Mouse (Mus musculus) forebrain, embryonic 13.5 days (tissue): ENCODE data around the gene Nsun3. TPM values are rescaled to one million over a fixed set of nuclear protein-coding genes. Genes with fewer than 3 reads are reported as not detected.

Experiments
- ATAC-seq: fragments of 200-750 bp; cut with Nextera tagmentation; 2 replicates; pipeline ENCODE4 v1.8.0; 2017
- H3K27ac ChIP-seq: fragments of 300-500 bp; sonication (generic); 2 replicates; pipeline ENCODE4 v1.5.1; 2015; ENCODE audit warnings: inconsistent platforms, mild to moderate bottlenecking, moderate library complexity
- H3K27me3 ChIP-seq: fragments of 300-500 bp; sonication (generic); 2 replicates; pipeline ENCODE4 v1.6.1; 2015; ENCODE audit warnings: mild to moderate bottlenecking, inconsistent platforms
- H3K36me3 ChIP-seq: fragments of 300-500 bp; sonication (generic); 2 replicates; pipeline ENCODE4 v1.6.1; 2015; ENCODE audit warnings: mild to moderate bottlenecking, inconsistent platforms; ENCODE audit not compliant: poor library complexity, severe bottlenecking
- H3K4me1 ChIP-seq: fragments of 300-500 bp; sonication (generic); 2 replicates; pipeline ENCODE4 v1.6.1; 2015; ENCODE audit warnings: inconsistent platforms
- H3K4me2 ChIP-seq: fragments of 300-500 bp; sonication (generic); 2 replicates; pipeline ENCODE4 v1.6.1; 2015; ENCODE audit warnings: inconsistent platforms, mild to moderate bottlenecking, moderate library complexity
- H3K4me3 ChIP-seq: fragments of 300-500 bp; sonication (generic); 2 replicates; pipeline ENCODE4 v1.5.1; 2015; ENCODE audit warnings: mild to moderate bottlenecking, inconsistent platforms
- H3K9ac ChIP-seq: fragments of 300-500 bp; sonication (generic); 2 replicates; pipeline ENCODE4 v1.6.1; 2015; ENCODE audit warnings: mild to moderate bottlenecking, inconsistent platforms
- H3K9me3 ChIP-seq: fragments of 300-500 bp; sonication (generic); replicated peaks from 2 replicates; pipeline ENCODE4 v1.6.1; 2016; ENCODE audit warnings: inconsistent platforms
- WGBS: fragments of 180-500 bp; shearing (Covaris S2); methylation state at CpG from one replicate; pipeline ENCODE4 v1.1.7; 2015; 5-methylcytosine and 5-hydroxymethylcytosine counted together
- polyA plus RNA-seq: library from polyadenylated mRNA; unstranded; fragments of >200 nt; fragmentation: Nextera tagmentation; extraction: Ambion mirVana; gene quantifications from 2 replicates; pipeline ENCODE4 v1.2.1, GENCODE M21; 2015

The Nsun3 gene
- 10.4 and 10.8 TPM in 2 replicates for polyA plus RNA-seq

DNA sequence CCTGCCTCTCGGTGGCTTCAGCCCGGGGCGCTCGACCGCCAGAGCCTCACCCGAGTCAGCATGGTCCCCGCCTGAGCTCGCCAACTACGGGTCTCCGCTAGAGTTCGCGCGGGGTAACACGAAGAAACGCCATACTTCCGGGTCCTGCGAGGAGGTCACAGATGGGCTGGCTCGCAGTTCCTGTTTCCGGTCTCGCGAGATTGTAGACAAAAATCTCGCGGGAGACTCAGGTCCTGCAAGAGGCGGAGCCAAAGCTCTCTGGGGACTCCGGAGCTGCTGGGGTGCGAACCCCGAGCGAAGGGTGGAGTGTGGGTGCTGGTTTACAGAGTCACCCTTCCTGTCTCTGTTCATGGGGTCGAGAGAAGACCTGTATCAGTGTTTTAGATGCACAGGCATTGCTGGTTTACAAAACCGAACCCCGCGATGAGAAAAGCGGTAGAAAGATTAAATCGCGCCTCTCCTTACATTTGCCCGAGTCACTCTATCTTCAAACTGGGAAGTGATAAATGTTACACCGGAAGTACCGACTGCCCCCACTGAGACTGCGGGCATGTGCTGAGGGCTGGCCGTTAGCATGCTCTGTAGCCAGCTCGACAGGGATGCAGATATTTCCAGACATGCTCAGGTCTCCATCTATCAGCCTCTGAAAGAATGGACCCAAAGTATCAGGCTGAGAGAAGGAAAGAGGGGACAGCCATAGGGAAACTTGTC lies at the start of gene Nsun3:
TSS of gene Nsun3 (minus strand) at position 198 of the 711 bp plus-strand sequence.
- 2% methylated on average over 41 of the region's 41 CpGs for WGBS
- Histone ChIP-seq H3K4me3 (peak within 1 kb of the TSS; percentile 70), H3K9ac (peak within 1 kb of the TSS; percentile 79), H3K4me1 (peaks cover 29% of the 10 kb centered on the region), H3K36me3 (no peaks in the 10 kb centered on the region), H3K9me3 (no peaks in the 10 kb centered on the region), H3K27ac (peak within 1 kb of the TSS; percentile 74), H3K27me3 (no peaks in the 10 kb centered on the region), H3K4me2 (peak within 1 kb of the TSS; percentile 62)
- ATAC-seq = peak; percentile 98

GRCm38 (mm10) chr16:62834016-62834735 lies 47.6 kb upstream of the Nsun3 start:
- H3K4me1 ChIP-seq = no peaks in the 10 kb centered on the region
- no peak overlapping the region for H3K9ac ChIP-seq
- 62% methylated on average over 3 of the region's 3 CpGs for WGBS
- H3K9me3 ChIP-seq = no peaks in the 10 kb centered on the region
- H3K36me3 ChIP-seq = no peaks in the 10 kb centered on the region
- no peaks in the 10 kb centered on the region for H3K27me3 ChIP-seq
- H3K4me2 ChIP-seq = no peak overlapping the region
- no peak overlapping the region for H3K27ac ChIP-seq
- H3K4me3 ChIP-seq = no peak overlapping the region
- no peak for ATAC-seq

DNA sequence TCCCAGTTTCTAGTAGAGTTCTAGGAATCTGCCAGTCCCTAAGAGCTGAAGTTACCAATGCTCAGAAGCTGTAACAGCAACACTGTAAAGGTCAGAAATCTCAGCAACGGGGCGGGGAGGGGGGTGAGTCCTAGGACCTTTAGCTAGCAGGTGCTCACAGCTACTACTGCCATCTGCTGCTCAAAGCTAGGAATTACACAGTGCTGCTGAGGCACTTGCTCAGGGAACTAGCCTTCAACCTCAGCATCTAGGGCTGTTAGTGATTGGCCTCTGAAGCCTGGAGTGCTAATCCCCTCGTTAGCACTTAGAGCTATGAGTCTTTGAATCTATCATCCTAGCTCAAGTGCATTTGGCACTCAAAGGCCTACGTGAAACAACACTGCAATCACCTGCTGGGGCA lies 45.9 kb upstream of the Nsun3 start:
- no peaks in the 10 kb centered on the region for H3K36me3 ChIP-seq
- no peaks in the 10 kb centered on the region for H3K4me1 ChIP-seq
- H3K27me3 ChIP-seq = no peaks in the 10 kb centered on the region
- H3K9ac ChIP-seq = no peak overlapping the region
- no peak overlapping the region for H3K27ac ChIP-seq
- peak; percentile 16; the same call in 1 of the 2 replicates for ATAC-seq
- H3K9me3 ChIP-seq = no peaks in the 10 kb centered on the region
- no peak overlapping the region for H3K4me2 ChIP-seq
- 16% methylated on average over 4 of the region's 4 CpGs for WGBS
- no peak overlapping the region for H3K4me3 ChIP-seq

DNA sequence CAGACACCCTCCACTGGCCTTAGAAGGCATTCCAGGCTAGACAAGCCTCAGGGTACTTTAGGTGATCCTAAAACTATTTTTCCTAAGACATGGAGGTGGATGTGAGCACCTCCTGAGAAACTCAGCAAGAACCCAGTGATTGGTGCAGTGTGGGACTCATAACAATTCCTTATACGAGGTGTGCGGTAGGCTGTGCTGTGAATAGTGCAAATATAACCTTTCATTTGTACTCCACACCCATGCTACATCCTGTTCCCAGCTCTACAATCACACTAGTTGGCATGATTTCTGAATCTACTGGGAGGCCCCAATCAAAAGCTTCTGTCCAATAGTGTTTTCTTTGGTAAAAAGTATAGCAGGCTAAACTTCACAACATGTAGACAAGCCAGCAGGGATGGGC lies 45.4 kb upstream of the Nsun3 start:
- Histone ChIP-seq H3K4me3 (no peak overlapping the region), H3K27ac (no peak overlapping the region), H3K4me1 (no peaks in the 10 kb centered on the region), H3K9me3 (no peaks in the 10 kb centered on the region), H3K36me3 (no peaks in the 10 kb centered on the region), H3K4me2 (no peak overlapping the region), H3K27me3 (no peaks in the 10 kb centered on the region), H3K9ac (no peak overlapping the region)
- ATAC-seq = no peak
- 88% methylated on average over 2 of the region's 2 CpGs for WGBS

- no peak overlapping the region for H3K4me2 ChIP-seq
- WGBS = 80% methylated on average over 12 of the region's 12 CpGs
- no peak overlapping the region for H3K9ac ChIP-seq
- no peaks in the 10 kb centered on the region for H3K9me3 ChIP-seq
- no peaks in the 10 kb centered on the region for H3K36me3 ChIP-seq
- H3K27me3 ChIP-seq = no peaks in the 10 kb centered on the region
- no peak overlapping the region for H3K27ac ChIP-seq
- H3K4me1 ChIP-seq = no peaks in the 10 kb centered on the region
- no peak overlapping the region for H3K4me3 ChIP-seq
- peak; percentile 70 for ATAC-seq
These were observed 39.8 kb upstream of the Nsun3 start for GRCm38 (mm10) chr16:62826156-62827001.

DNA sequence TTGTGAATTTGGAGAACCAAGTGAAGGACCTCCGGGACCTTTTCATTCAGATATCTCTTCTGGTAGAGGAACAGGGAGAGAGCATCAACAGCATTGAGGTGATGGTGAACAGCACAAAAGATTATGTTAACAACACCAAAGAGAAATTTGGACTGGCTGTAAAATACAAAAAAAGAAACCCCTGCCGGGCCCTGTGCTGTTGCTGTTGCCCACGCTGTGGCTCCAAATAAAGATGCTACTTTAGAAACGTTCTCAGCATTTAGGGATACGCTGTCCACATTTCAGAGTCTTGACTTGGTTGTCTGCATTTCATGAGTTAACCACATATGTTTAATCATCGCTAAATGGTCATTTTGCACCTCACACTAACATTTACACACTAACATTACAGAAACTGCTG lies 35.9 kb upstream of the Nsun3 start:
- H3K4me1 ChIP-seq = no peaks in the 10 kb centered on the region
- no peaks in the 10 kb centered on the region for H3K9me3 ChIP-seq
- ATAC-seq = no peak
- H3K9ac ChIP-seq = no peak overlapping the region
- H3K4me2 ChIP-seq = no peak overlapping the region
- no peaks in the 10 kb centered on the region for H3K27me3 ChIP-seq
- H3K36me3 ChIP-seq = no peaks in the 10 kb centered on the region
- WGBS = 94% methylated on average over 6 of the region's 6 CpGs
- no peak overlapping the region for H3K27ac ChIP-seq
- no peak overlapping the region for H3K4me3 ChIP-seq

GRCm38 (mm10) chr16:62814491-62814890 lies 27.9 kb upstream of the Nsun3 start, which contains the start of gene Stx19:
Gene Stx19 (plus strand): TSS chr16:62814676.
- no peak within 1 kb of the TSS for H3K4me3 ChIP-seq
- H3K27me3 ChIP-seq = no peaks in the 10 kb centered on the region
- no peaks in the 10 kb centered on the region for H3K9me3 ChIP-seq
- 87% methylated on average over 5 of the region's 5 CpGs for WGBS
- H3K4me1 ChIP-seq = no peaks in the 10 kb centered on the region
- ATAC-seq = no peak
- H3K9ac ChIP-seq = no peak within 1 kb of the TSS
- H3K4me2 ChIP-seq = no peak within 1 kb of the TSS
- no peak within 1 kb of the TSS for H3K27ac ChIP-seq
- H3K36me3 ChIP-seq = no peaks in the 10 kb centered on the region

DNA sequence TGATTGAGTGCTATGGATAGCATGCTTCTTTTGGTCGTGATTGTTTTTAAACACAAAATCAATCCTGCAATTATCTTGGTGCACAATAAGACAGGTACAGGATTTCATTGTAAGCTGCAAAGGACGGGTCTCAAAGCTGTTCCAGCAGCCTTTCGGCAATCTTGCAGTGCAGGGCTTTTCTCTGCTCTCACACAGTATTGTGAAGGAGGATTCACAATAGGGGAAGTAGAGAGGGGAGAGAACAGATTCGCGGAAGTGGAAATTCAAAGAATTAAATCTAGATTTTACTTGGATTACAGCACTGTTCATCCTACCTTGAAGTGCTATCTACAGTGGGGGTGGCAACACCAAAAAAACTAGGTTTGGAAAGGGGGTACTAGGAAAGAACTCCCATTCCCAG lies 27.2 kb upstream of the Nsun3 start:
- Histone ChIP-seq H3K9ac (no peak overlapping the region), H3K36me3 (no peaks in the 10 kb centered on the region), H3K4me1 (no peaks in the 10 kb centered on the region), H3K27ac (no peak overlapping the region), H3K27me3 (no peaks in the 10 kb centered on the region), H3K9me3 (no peaks in the 10 kb centered on the region), H3K4me3 (no peak overlapping the region), H3K4me2 (no peak overlapping the region)
- ATAC-seq = no peak
- WGBS = 69% methylated on average over 5 of the region's 5 CpGs

DNA sequence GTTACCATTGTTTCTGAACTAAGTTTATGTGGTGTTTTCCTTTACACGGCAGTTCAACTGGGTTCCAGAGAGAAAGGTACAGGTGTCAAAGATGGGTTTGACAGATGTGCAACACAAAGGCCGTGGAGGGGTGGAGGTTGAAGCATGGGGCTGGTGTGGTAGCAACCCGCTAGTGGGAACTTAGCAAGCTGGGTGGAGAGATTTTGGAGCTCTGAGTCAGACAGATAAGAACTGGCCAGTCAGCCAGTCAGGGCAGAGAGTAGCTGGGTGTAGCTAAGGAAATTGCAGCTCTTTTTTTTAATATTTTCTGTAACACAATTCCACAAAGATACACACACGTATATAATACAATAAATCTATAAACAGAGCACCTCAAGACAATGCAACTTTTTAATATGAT lies 24.2 kb upstream of the Nsun3 start:
- no peaks in the 10 kb centered on the region for H3K27me3 ChIP-seq
- WGBS = 92% methylated on average over 4 of the region's 4 CpGs
- H3K27ac ChIP-seq = no peak overlapping the region
- no peaks in the 10 kb centered on the region for H3K9me3 ChIP-seq
- H3K4me2 ChIP-seq = no peak overlapping the region
- no peak overlapping the region for H3K4me3 ChIP-seq
- H3K36me3 ChIP-seq = no peaks in the 10 kb centered on the region
- no peak overlapping the region for H3K9ac ChIP-seq
- no peaks in the 10 kb centered on the region for H3K4me1 ChIP-seq
- ATAC-seq = no peak

- no peak for ATAC-seq
- Histone ChIP-seq H3K4me1 (no peaks in the 10 kb centered on the region), H3K9ac (no peak overlapping the region), H3K9me3 (no peaks in the 10 kb centered on the region), H3K4me2 (no peak overlapping the region), H3K36me3 (peaks cover 16% of the 10 kb centered on the region; the same call in 1 of the 2 replicates), H3K4me3 (no peak overlapping the region), H3K27ac (no peak overlapping the region), H3K27me3 (no peaks in the 10 kb centered on the region)
- 56% methylated on average over 8 of the region's 8 CpGs for WGBS
These were observed 20.8 kb upstream of the Nsun3 start for GRCm38 (mm10) chr16:62807249-62807979.

DNA sequence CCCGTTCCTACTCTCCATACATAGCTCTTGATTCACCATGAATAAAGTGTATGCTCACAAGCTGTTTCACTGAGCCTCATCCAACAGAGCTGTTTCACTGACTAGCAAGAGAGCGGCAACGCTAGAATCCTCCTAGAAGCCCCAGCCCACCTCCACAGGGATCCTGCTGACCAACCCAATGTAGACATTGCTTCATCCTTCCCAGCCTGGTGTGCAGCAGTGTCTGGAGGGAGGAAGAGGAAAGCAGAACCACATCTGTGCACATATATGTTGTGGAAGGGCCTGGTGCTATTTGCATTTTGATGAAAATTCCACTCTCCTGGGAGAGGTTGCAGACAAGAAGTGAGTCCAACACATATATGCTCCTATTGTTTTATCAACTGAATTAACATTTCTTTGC lies 18.0 kb upstream of the Nsun3 start:
- H3K9ac ChIP-seq = no peak overlapping the region
- no peak overlapping the region for H3K27ac ChIP-seq
- no peaks in the 10 kb centered on the region for H3K4me1 ChIP-seq
- H3K36me3 ChIP-seq = peaks cover 22% of the 10 kb centered on the region
- no peak for ATAC-seq
- WGBS = 97% methylated on average over 3 of the region's 3 CpGs
- H3K4me3 ChIP-seq = no peak overlapping the region
- H3K4me2 ChIP-seq = no peak overlapping the region
- H3K9me3 ChIP-seq = no peaks in the 10 kb centered on the region
- H3K27me3 ChIP-seq = no peaks in the 10 kb centered on the region
